Mouse (Mus musculus) hindbrain, embryonic 11.5 days (tissue): ENCODE measurements at regions not wholly inside any gene's neighbourhood (a gene's known extent, or its start where the extent isn't known, plus 50 kb on each side); places are given as distances from the start of the nearest gene placed in this dataset.
"Not testable (repeated sequence)": the region's sequence is repeated elsewhere in the genome, so short reads cannot be mapped to it uniquely, and the experiment has no call there.

Experiments
- ATAC-seq: fragments of 200-750 bp; cut with Nextera tagmentation; 2 replicates; pipeline ENCODE4 v1.8.0; 2017; ENCODE audit warnings: mild to moderate bottlenecking, moderate TSS enrichment, moderate library complexity; ENCODE audit not compliant: low FRiP score
- DNase-seq: peaks from one replicate; pipeline ENCODE4 v3.0.0-alpha.2; 2015; ENCODE audit warnings: low spot score
- H3K27ac ChIP-seq: fragments of 300-500 bp; sonication (generic); 2 replicates; pipeline ENCODE4 v1.5.1; 2014; ENCODE audit warnings: mild to moderate bottlenecking, low read depth, low read length
- H3K27me3 ChIP-seq: fragments of 300-500 bp; sonication (generic); 2 replicates; pipeline ENCODE4 v1.6.1; 2014; ENCODE audit warnings: mild to moderate bottlenecking, low read length, moderate library complexity, mixed read lengths; ENCODE audit not compliant: control insufficient read depth, insufficient read depth
- H3K36me3 ChIP-seq: fragments of 300-500 bp; sonication (generic); 2 replicates; pipeline ENCODE4 v1.6.1; 2014; ENCODE audit warnings: mild to moderate bottlenecking, low read length, moderate library complexity, mixed read lengths; ENCODE audit not compliant: control insufficient read depth, insufficient read depth
- H3K4me1 ChIP-seq: fragments of 300-500 bp; sonication (generic); replicated peaks from 2 replicates; pipeline ENCODE4 v1.6.1; 2014; ENCODE audit warnings: low read length, mixed read lengths; ENCODE audit not compliant: control insufficient read depth, insufficient read depth
- H3K4me2 ChIP-seq: fragments of 300-500 bp; sonication (generic); replicated peaks from 2 replicates; pipeline ENCODE4 v1.6.1; 2014; ENCODE audit warnings: mild to moderate bottlenecking, low read depth, low read length
- H3K4me3 ChIP-seq: fragments of 300-500 bp; sonication (generic); 2 replicates; pipeline ENCODE4 v1.5.1; 2014; ENCODE audit warnings: low read depth, low read length
- H3K9ac ChIP-seq: fragments of 300-500 bp; sonication (generic); 2 replicates; pipeline ENCODE4 v1.6.1; 2014; ENCODE audit warnings: low read depth, low read length
- H3K9me3 ChIP-seq: fragments of 300-500 bp; sonication (generic); 2 replicates; pipeline ENCODE4 v1.6.1; 2016; ENCODE audit warnings: low read length; ENCODE audit not compliant: control insufficient read depth
- WGBS: fragments of 180-500 bp; shearing (Covaris S2); extraction: QIAGEN DNeasy Blood & Tissue Kit; methylation state at CpG from one replicate; pipeline ENCODE4 v1.1.7; 2014; 5-methylcytosine and 5-hydroxymethylcytosine counted together

GRCm38 (mm10) chr12:46215328-46215727, 603.4 kb downstream of the Nova1 start:
- WGBS, result 62% methylated on average over 1 of the region's 1 CpGs
- H3K9me3 ChIP-seq, H3K36me3 ChIP-seq, H3K9ac ChIP-seq, H3K27me3 ChIP-seq, H3K4me1 ChIP-seq, H3K4me3 ChIP-seq, H3K27ac ChIP-seq, DNase-seq, H3K4me2 ChIP-seq, ATAC-seq: not testable (repeated sequence)

GRCm38 (mm10) chr12:46199076-46199475, 619.7 kb downstream of the Nova1 start:
- no peak for ATAC-seq
- H3K4me3 ChIP-seq, result no peak overlapping the region

GRCm38 (mm10) chr12:46197482-46198101, 621.1 kb downstream of the Nova1 start:
- ATAC-seq (no peak), DNase-seq (no peak)
- Histone ChIP-seq H3K4me1 (no peaks in the 10 kb centered on the region), H3K9ac (no peak overlapping the region), H3K27me3 (no peaks in the 10 kb centered on the region), H3K9me3 (no peaks in the 10 kb centered on the region), H3K27ac (no peak overlapping the region), H3K36me3 (no peaks in the 10 kb centered on the region), H3K4me3 (no peak overlapping the region), H3K4me2 (no peak overlapping the region)
- 60% methylated on average over 2 of the region's 2 CpGs for WGBS

More at GRCm38 (mm10) chr12:46199076-46199475, 619.7 kb downstream of the Nova1 start:
- H3K4me1 ChIP-seq, result no peaks in the 10 kb centered on the region
- DNase-seq, result no peak
- H3K9ac ChIP-seq, result no peak overlapping the region
- H3K4me2 ChIP-seq, result no peak overlapping the region
- no peaks in the 10 kb centered on the region for H3K36me3 ChIP-seq
- no peak overlapping the region for H3K27ac ChIP-seq
- H3K27me3 ChIP-seq, result no peaks in the 10 kb centered on the region
- no peaks in the 10 kb centered on the region for H3K9me3 ChIP-seq

DNA sequence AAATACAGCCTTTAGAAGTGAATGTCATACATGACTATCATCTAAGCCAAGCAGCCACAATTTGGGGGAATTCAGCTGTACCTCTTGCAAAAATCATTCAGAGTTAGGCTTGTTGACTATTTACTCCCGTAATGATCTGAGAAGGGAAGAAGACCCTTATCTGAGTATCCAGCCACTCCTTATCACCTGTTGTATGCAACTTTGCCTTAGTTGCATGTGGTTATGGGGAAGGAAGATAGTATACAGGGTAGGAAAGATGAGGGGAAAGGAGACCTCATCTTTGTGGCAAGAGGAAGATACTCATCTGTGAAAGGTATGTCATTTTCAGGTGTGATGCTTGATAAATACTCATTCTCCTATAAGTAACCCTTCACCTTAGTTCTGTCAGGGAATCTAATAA, 624.6 kb downstream of the Nova1 start:
- Histone ChIP-seq H3K4me1 (no peaks in the 10 kb centered on the region), H3K4me3 (no peak overlapping the region), H3K27me3 (no peaks in the 10 kb centered on the region), H3K9me3 (no peaks in the 10 kb centered on the region), H3K36me3 (no peaks in the 10 kb centered on the region), H3K4me2 (no peak overlapping the region), H3K27ac (no peak overlapping the region), H3K9ac (no peak overlapping the region)
- WGBS, result 85% methylated on average over 1 of the region's 1 CpGs
- no peak for ATAC-seq
- no peak for DNase-seq
